In the genomic region with DNA sequence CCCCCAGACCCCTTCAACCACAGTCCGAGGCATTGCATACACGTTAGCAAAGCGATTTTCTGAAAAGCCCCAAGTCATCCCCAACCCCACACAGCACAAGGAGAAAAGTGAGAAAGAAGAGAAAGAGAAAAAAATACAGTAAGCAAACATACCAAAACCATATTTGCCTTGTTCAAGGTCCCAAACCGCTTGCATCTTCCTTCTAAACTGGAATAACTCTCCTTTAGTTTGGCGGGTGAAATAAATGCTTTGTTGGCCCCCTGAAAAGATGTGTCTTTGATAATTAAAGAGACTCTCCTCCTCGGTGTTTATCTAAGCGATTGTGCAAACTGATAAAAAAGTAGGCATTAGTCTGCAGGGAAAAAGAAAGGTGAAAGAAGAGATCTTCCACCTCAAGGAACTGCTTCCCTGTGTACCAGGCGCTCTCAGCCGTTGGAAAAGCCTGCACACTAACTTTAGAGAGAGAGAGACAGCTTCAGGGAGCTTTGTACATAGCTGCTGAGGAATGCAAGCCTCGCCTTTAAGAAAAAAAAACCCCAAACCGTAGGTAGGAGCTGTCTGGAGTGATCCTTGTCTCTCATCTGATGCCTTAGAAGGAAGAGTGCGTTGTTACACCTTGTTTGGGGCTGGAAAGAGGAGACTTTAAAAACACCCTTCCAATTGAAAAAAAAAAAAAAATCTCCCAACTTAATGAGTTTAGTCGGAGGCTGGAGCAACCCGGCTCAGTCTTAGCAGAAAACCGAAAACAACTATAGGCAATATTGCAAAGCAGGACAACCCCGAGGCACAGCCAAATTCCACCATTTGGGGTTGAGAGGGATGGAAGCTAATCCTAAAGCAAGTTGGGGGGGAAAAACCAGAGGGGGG, we compare ENCODE assay signal across 8 mouse cellular contexts. TPM values are rescaled to one million over a fixed set of nuclear protein-coding genes. Genes with fewer than 3 reads are reported as not detected.
A peak's percentile ranks its signal among the peaks of the same experiment; 100 is the strongest.
DNase-seq lines count a peak whose midpoint lies in the region; ATAC-seq and TF ChIP-seq lines count a peak whose summit lies in the region.

A gene (minus strand): TSS at position 795 of the 867 bp plus-strand sequence.

- no peaks in the 10 kb centered on the region for H3K36me3 ChIP-seq in thymus, adult 2 months (ENCODE audit: control insufficient read depth, insufficient read depth, low read length)
- no peaks in the 10 kb centered on the region for H3K36me3 ChIP-seq in heart, postnatal 0 days (replicated peaks; ENCODE audit: control insufficient read depth, insufficient read depth, low read length)
- no peaks in the 10 kb centered on the region for H3K36me3 ChIP-seq in midbrain, embryonic 11.5 days (ENCODE audit: control insufficient read depth, insufficient read depth, low read length)

- H3K4me3 ChIP-seq in thymus, adult 2 months (ENCODE audit: control insufficient read depth, insufficient read depth, low read length) = no peak within 1 kb of the TSS
- H3K4me3 ChIP-seq in embryonic fibroblast, embryonic 13.5 days (ENCODE audit: insufficient read depth, low read length) = peak within 1 kb of the TSS; percentile 82
- H3K4me3 ChIP-seq in heart, postnatal 0 days (ENCODE audit: low read depth, low read length) = peak within 1 kb of the TSS; percentile 50
- peak within 1 kb of the TSS; percentile 41 for H3K4me3 ChIP-seq in midbrain, embryonic 11.5 days (ENCODE audit: low read depth, low read length)

- no peak within 1 kb of the TSS for H3K27ac ChIP-seq in thymus, adult 2 months (ENCODE audit: control insufficient read depth, insufficient read depth, low read length)
- H3K27ac ChIP-seq in embryonic fibroblast, embryonic 13.5 days (ENCODE audit: insufficient read depth, low read length) = peak within 1 kb of the TSS; percentile 87
- peak within 1 kb of the TSS; percentile 77 for H3K27ac ChIP-seq in heart, postnatal 0 days (ENCODE audit: low read depth)
- H3K27ac ChIP-seq in midbrain, embryonic 11.5 days (ENCODE audit: low read depth, low read length) = peak within 1 kb of the TSS; percentile 90

- DNase-seq in thymus, adult 2 months = no peak
- DNase-seq in thymus, postnatal 10 days (ENCODE audit: low spot score in 2 of 2) = no peak
- DNase-seq in heart, postnatal 0 days (ENCODE audit: low spot score) = no peak
- peak; percentile 60 to 76 for DNase-seq in kidney, postnatal 25 days
- DNase-seq in midbrain, embryonic 11.5 days (ENCODE audit: low spot score, missing footprints) = peak; percentile 95
- no peak for DNase-seq in urinary bladder, postnatal 25 days (ENCODE audit: low spot score)

- TF ChIP-seq POLR2A in thymus, adult 2 months (IDR thresholded peaks at IDR 0.05; ENCODE audit: control insufficient read depth, extremely low read depth, insufficient read depth, low read length, poor library complexity) = no peak
- TF ChIP-seq POLR2A in embryonic fibroblast, embryonic 13.5 days (IDR thresholded peaks at IDR 0.05; ENCODE audit: low read depth, low read length) = peak; percentile 45

- H3K27me3 ChIP-seq in thymus, adult 2 months (ENCODE audit: control insufficient read depth, insufficient read depth, low read length) = peaks cover 10% of the 10 kb centered on the region; the same call in 1 of the 2 replicates
- peaks cover 86% of the 10 kb centered on the region for H3K27me3 ChIP-seq in heart, postnatal 0 days (ENCODE audit: control insufficient read depth, insufficient read depth, low read length)
- peaks cover 50% of the 10 kb centered on the region for H3K27me3 ChIP-seq in midbrain, embryonic 11.5 days (ENCODE audit: control insufficient read depth, insufficient read depth, low read length)

- peak within 1 kb of the TSS; percentile 56 for H3K9ac ChIP-seq in heart, postnatal 0 days (replicated peaks; ENCODE audit: low read depth, low read length)
- H3K9ac ChIP-seq in midbrain, embryonic 11.5 days (ENCODE audit: low read length) = peak within 1 kb of the TSS; percentile 80

- peak within 1 kb of the TSS; percentile 55 for H3K4me2 ChIP-seq in heart, postnatal 0 days (ENCODE audit: low read depth, low read length)
- peak within 1 kb of the TSS; percentile 71 for H3K4me2 ChIP-seq in midbrain, embryonic 11.5 days

- TF ChIP-seq CTCF in thymus, adult 2 months (IDR thresholded peaks at IDR 0.05; ENCODE audit: borderline replicate concordance, control insufficient read depth, extremely low read depth, insufficient read depth, low read length, poor library complexity) = no peak
- TF ChIP-seq CTCF in embryonic fibroblast, embryonic 13.5 days (IDR thresholded peaks at IDR 0.05; ENCODE audit: borderline replicate concordance, insufficient read depth, low read length) = no peak
- no peak for TF ChIP-seq CTCF in heart, postnatal 0 days (IDR thresholded peaks at IDR 0.05; ENCODE audit: low read depth)

- ATAC-seq in heart, postnatal 0 days (ENCODE audit: insufficient read depth, low read depth) = no peak
- ATAC-seq in midbrain, embryonic 11.5 days (ENCODE audit: low FRiP score) = no peak
- ATAC-seq in CD4-positive, CD25-positive, alpha-beta regulatory T cell, adult 4 months = no peak

- 9% methylated on average over 16 of the region's 16 CpGs for WGBS in thymus, adult 2 months
- 4% methylated on average over 16 of the region's 16 CpGs for WGBS in heart, postnatal 0 days
- 0% methylated on average over 16 of the region's 16 CpGs for WGBS in midbrain, embryonic 11.5 days

- H3K9me3 ChIP-seq in heart, postnatal 0 days (replicated peaks; ENCODE audit: control insufficient read depth, low read length) = no peaks in the 10 kb centered on the region
- H3K9me3 ChIP-seq in midbrain, embryonic 11.5 days (ENCODE audit: control insufficient read depth, low read length) = no peaks in the 10 kb centered on the region

- TF ChIP-seq EP300 in heart, postnatal 0 days (IDR thresholded peaks at IDR 0.05; ENCODE audit: low read depth) = no peak

- H3K4me1 ChIP-seq in thymus, adult 2 months (replicated peaks; ENCODE audit: control insufficient read depth, insufficient read depth, low read length) = no peaks in the 10 kb centered on the region; the same call in 1 of the 2 replicates
- no peaks in the 10 kb centered on the region for H3K4me1 ChIP-seq in embryonic fibroblast, embryonic 13.5 days (ENCODE audit: control insufficient read depth, insufficient read depth, low read length)
- no peaks in the 10 kb centered on the region for H3K4me1 ChIP-seq in heart, postnatal 0 days (ENCODE audit: control insufficient read depth, insufficient read depth)
- H3K4me1 ChIP-seq in midbrain, embryonic 11.5 days (ENCODE audit: control insufficient read depth, insufficient read depth, low read length) = peaks cover 18% of the 10 kb centered on the region

RNA-seq across cellular contexts. Expression of the gene that starts here (rescaled TPM):
- 12.8 and 14.7 TPM in 2 replicates for polyA plus RNA-seq in thymus, adult 2 months (2012; rRNA removed)
- polyA plus RNA-seq in embryonic fibroblast, embryonic 13.5 days (2011; ENCODE audit: insufficient read length, low read depth, missing spikeins) = 47.0 and 54.4 TPM in 2 replicates
- total RNA-seq in heart, postnatal 0 days (2014; rRNA removed; ENCODE audit: low replicate concordance) = 7.5 and 8.3 TPM in 2 replicates
- 18.2 and 18.9 TPM in 2 replicates for polyA plus RNA-seq in heart, postnatal 0 days (2015; fragmentation: Nextera tagmentation; extraction: Ambion mirVana)
- 114 and 122 TPM in 2 replicates for polyA plus RNA-seq in midbrain, embryonic 11.5 days (2014; fragmentation: Nextera tagmentation; extraction: Ambion mirVana)
- polyA plus RNA-seq in CD4-positive, CD25-positive, alpha-beta regulatory T cell, adult 4 months (2017; shearing (Covaris generic)) = not detected

Comparison
In these comparisons a context has a peak if more than half of its experiments do, and no peak if none do; other contexts are left out.
1. RNA of the gene that starts here (polyA plus RNA-seq): 114 to 122 TPM in midbrain, embryonic 11.5 days, 47.0 to 54.4 TPM in embryonic fibroblast, embryonic 13.5 days, 18.2 to 18.9 TPM in heart, postnatal 0 days and 12.8 to 14.7 TPM in thymus, adult 2 months; not detected in CD4-positive, CD25-positive, alpha-beta regulatory T cell, adult 4 months; every median in the first group is over 10 times any median in the second.
2. DNase-seq: peak in kidney, postnatal 25 days (2 of 2) and midbrain, embryonic 11.5 days (single experiment); none in thymus, adult 2 months (single experiment), thymus, postnatal 10 days (0 of 2), heart, postnatal 0 days (single experiment) and urinary bladder, postnatal 25 days (single experiment).